Mouse (Mus musculus) mature B cell (primary cell): ENCODE measurements around the gene Kdsr.

Experiments
- in situ Hi-C: fragments of 300-500 bp; cut with MboI; formaldehyde crosslinking; loops from 2 replicates; pipeline ENCODE4 v1.14.3; 2019

The Kdsr gene

GRCm38 (mm10) chr1:106759572-106760435, at the start of gene Kdsr:
Gene Kdsr (minus strand): TSS chr1:106759727.
- in situ Hi-C loops: no loop called here

GRCm38 (mm10) chr1:106799931-106800330, 40.4 kb upstream of the Kdsr start:
- in situ Hi-C loops: no loop called here

GRCm38 (mm10) chr1:106799406-106799805, 39.9 kb upstream of the Kdsr start:
- in situ Hi-C loops: no loop called here

- in situ Hi-C loops: no loop called here
These were observed 37.7 kb upstream of the Kdsr start for GRCm38 (mm10) chr1:106796987-106797779.

- in situ Hi-C loops: no loop called here
These were observed 37.0 kb upstream of the Kdsr start, which contains the start of gene Vps4b for GRCm38 (mm10) chr1:106796542-106796924. Gene Vps4b (minus strand): TSS chr1:106796728.

GRCm38 (mm10) chr1:106795634-106796541, 36.4 kb upstream of the Kdsr start:
- in situ Hi-C loops: no loop called here

GRCm38 (mm10) chr1:106774896-106775295, 15.4 kb upstream of the Kdsr start:
- in situ Hi-C loops: no loop called here

- in situ Hi-C loops: no loop called here
These were observed 14.6 kb upstream of the Kdsr start for GRCm38 (mm10) chr1:106774092-106774491.

GRCm38 (mm10) chr1:106768773-106769172, 9.2 kb upstream of the Kdsr start:
- in situ Hi-C loops: no loop called here

GRCm38 (mm10) chr1:106765771-106766170, 6.2 kb upstream of the Kdsr start:
- in situ Hi-C loops: no loop called here

GRCm38 (mm10) chr1:106764846-106765245, 5.3 kb upstream of the Kdsr start:
- in situ Hi-C loops: no loop called here

GRCm38 (mm10) chr1:106764281-106764680, 4.8 kb upstream of the Kdsr start:
- in situ Hi-C loops: no loop called here

- in situ Hi-C loops: no loop called here
These were observed 1.2 kb upstream of the Kdsr start for GRCm38 (mm10) chr1:106760750-106761149.

- in situ Hi-C loops: no loop called here
These were observed 574 bp downstream of the Kdsr start for GRCm38 (mm10) chr1:106758734-106759571.

- in situ Hi-C loops: no loop called here
These were observed 2.9 kb downstream of the Kdsr start for GRCm38 (mm10) chr1:106756633-106757032.

GRCm38 (mm10) chr1:106752013-106752412, 7.5 kb downstream of the Kdsr start:
- in situ Hi-C loops: no loop called here

- in situ Hi-C loops: no loop called here
These were observed 8.9 kb downstream of the Kdsr start for GRCm38 (mm10) chr1:106750656-106751055.

- in situ Hi-C loops: loop anchor here (10.0 kb wide), 1 partner anchor 324 kb away; no protein-coding TSS in a partner anchor
These were observed 10.8 kb downstream of the Kdsr start for GRCm38 (mm10) chr1:106748555-106749315.

- in situ Hi-C loops: loop anchor here (10.0 kb wide), 1 partner anchor 318 kb away; no protein-coding TSS in a partner anchor
These were observed 16.5 kb downstream of the Kdsr start for GRCm38 (mm10) chr1:106742980-106743379.

- in situ Hi-C loops: loop anchor here (10.0 kb wide), 1 partner anchor 316 kb away; no protein-coding TSS in a partner anchor
These were observed 18.8 kb downstream of the Kdsr start for GRCm38 (mm10) chr1:106740735-106741134.
